Mouse (Mus musculus): Measurements from ENCODE around the gene Sptbn4. TPM values are rescaled to one million over a fixed set of nuclear protein-coding genes. Genes with fewer than 3 reads are reported as not detected.

Gene Sptbn4
- total RNA-seq, 1 experiment, result 9.1 TPM

- Histone ChIP-seq H3K4me3 (ENCODE audit: insufficient read depth in 1 of 2, low read depth in 1 of 2, low read length in 2 of 2, poor library complexity in 1 of 2, severe bottlenecking in 1 of 2) (peak overlapping the region; percentile 58 to 65; a peak in 3 of 4 replicates), H3K9me3 (ENCODE audit: control insufficient read depth, insufficient read depth, low read depth, low read length) (no peaks in the 10 kb centered on the region), H3K4me1 (ENCODE audit: control insufficient read depth in 2 of 2, insufficient read depth in 2 of 2, low read length in 2 of 2, poor library complexity in 1 of 2) (peaks cover 13 to 34% of the 10 kb centered on the region in 2 experiments), H3K27ac (ENCODE audit: insufficient read depth, low read depth, low read length, poor library complexity, severe bottlenecking) (no peak overlapping the region), H3K9ac (ENCODE audit: insufficient read depth, low read depth, low read length, poor library complexity, severe bottlenecking) (peak overlapping the region; percentile 23; the same call in 1 of the 2 replicates), H3K36me3 (ENCODE audit: control insufficient read depth, insufficient read depth, low read length, poor library complexity, severe bottlenecking) (peaks cover 30% of the 10 kb centered on the region)
- in situ Hi-C loops (cut with MboI; ENCODE audit: low sequenced_read_pairs in 2 of 2, unreplicated experiment in 2 of 2), result no loop called here
- TF ChIP-seq ZC3H11A (IDR thresholded peaks at IDR 0.05; ENCODE audit: borderline replicate concordance, low read depth, low read length), result no peak
- TF ChIP-seq HCFC1 (IDR thresholded peaks at IDR 0.05; ENCODE audit: borderline replicate concordance, insufficient read depth, low read length), result no peak
- no peak for TF ChIP-seq CHD2 (IDR thresholded peaks at IDR 0.05; ENCODE audit: low read depth, low read length)
- no peak for TF ChIP-seq ZNF384 (IDR thresholded peaks at IDR 0.05; ENCODE audit: low read depth, low read length)
- no peak for TF ChIP-seq MAFK (IDR thresholded peaks at IDR 0.05; ENCODE audit: insufficient read depth, low read depth, low read length)
- DNase-seq (ENCODE audit: low read depth, low spot score), result no peak
Observed at GRCm38 (mm10) chr7:27324928-27325327, 122.6 kb downstream of the Sptbn4 start.

GRCm38 (mm10) chr7:27324161-27324560, 123.3 kb downstream of the Sptbn4 start:
- Histone ChIP-seq H3K36me3 (ENCODE audit: control insufficient read depth, insufficient read depth, low read length, poor library complexity, severe bottlenecking) (peaks cover 35% of the 10 kb centered on the region), H3K27ac (ENCODE audit: insufficient read depth, low read depth, low read length, poor library complexity, severe bottlenecking) (no peak overlapping the region), H3K9ac (ENCODE audit: insufficient read depth, low read depth, low read length, poor library complexity, severe bottlenecking) (no peak overlapping the region), H3K4me1 (ENCODE audit: control insufficient read depth in 2 of 2, insufficient read depth in 2 of 2, low read length in 2 of 2, poor library complexity in 1 of 2) (peaks cover 13 to 38% of the 10 kb centered on the region in 2 experiments), H3K4me3 (ENCODE audit: insufficient read depth in 1 of 2, low read depth in 1 of 2, low read length in 2 of 2, poor library complexity in 1 of 2, severe bottlenecking in 1 of 2) (no peak overlapping the region), H3K9me3 (ENCODE audit: control insufficient read depth, insufficient read depth, low read depth, low read length) (no peaks in the 10 kb centered on the region)
- no peak for DNase-seq (ENCODE audit: low read depth, low spot score)
- in situ Hi-C loops (cut with MboI; ENCODE audit: low sequenced_read_pairs in 2 of 2, unreplicated experiment in 2 of 2), result no loop called here
- TF ChIP-seq CHD2 (IDR thresholded peaks at IDR 0.05; ENCODE audit: low read depth, low read length), result no peak
- TF ChIP-seq HCFC1 (IDR thresholded peaks at IDR 0.05; ENCODE audit: borderline replicate concordance, insufficient read depth, low read length), result no peak
- TF ChIP-seq ZC3H11A (IDR thresholded peaks at IDR 0.05; ENCODE audit: borderline replicate concordance, low read depth, low read length), result no peak
- TF ChIP-seq MAFK (IDR thresholded peaks at IDR 0.05; ENCODE audit: insufficient read depth, low read depth, low read length), result no peak
- TF ChIP-seq ZNF384 (IDR thresholded peaks at IDR 0.05; ENCODE audit: low read depth, low read length), result no peak

GRCm38 (mm10) chr7:27323001-27323400, 124.5 kb downstream of the Sptbn4 start:
- TF ChIP-seq HCFC1 (IDR thresholded peaks at IDR 0.05; ENCODE audit: borderline replicate concordance, insufficient read depth, low read length), result no peak
- in situ Hi-C loops (cut with MboI; ENCODE audit: low sequenced_read_pairs in 2 of 2, unreplicated experiment in 2 of 2), result no loop called here
- H3K9ac ChIP-seq (ENCODE audit: insufficient read depth, low read depth, low read length, poor library complexity, severe bottlenecking), result no peak overlapping the region
- no peaks in the 10 kb centered on the region for H3K9me3 ChIP-seq (ENCODE audit: control insufficient read depth, insufficient read depth, low read depth, low read length)
- peaks cover 10 to 31% of the 10 kb centered on the region in 2 experiments for H3K4me1 ChIP-seq (ENCODE audit: control insufficient read depth in 2 of 2, insufficient read depth in 2 of 2, low read length in 2 of 2, poor library complexity in 1 of 2)
- no peak overlapping the region for H3K4me3 ChIP-seq (ENCODE audit: insufficient read depth in 1 of 2, low read depth in 1 of 2, low read length in 2 of 2, poor library complexity in 1 of 2, severe bottlenecking in 1 of 2)
- no peak for DNase-seq (ENCODE audit: low read depth, low spot score)
- no peak overlapping the region for H3K27ac ChIP-seq (ENCODE audit: insufficient read depth, low read depth, low read length, poor library complexity, severe bottlenecking)
- peaks cover 39% of the 10 kb centered on the region for H3K36me3 ChIP-seq (ENCODE audit: control insufficient read depth, insufficient read depth, low read length, poor library complexity, severe bottlenecking)

GRCm38 (mm10) chr7:27322291-27322690, 125.2 kb downstream of the Sptbn4 start:
- H3K9ac ChIP-seq (ENCODE audit: insufficient read depth, low read depth, low read length, poor library complexity, severe bottlenecking), result no peak overlapping the region
- no peak overlapping the region for H3K27ac ChIP-seq (ENCODE audit: insufficient read depth, low read depth, low read length, poor library complexity, severe bottlenecking)
- in situ Hi-C loops (cut with MboI; ENCODE audit: low sequenced_read_pairs in 2 of 2, unreplicated experiment in 2 of 2), result no loop called here
- TF ChIP-seq ZC3H11A (IDR thresholded peaks at IDR 0.05; ENCODE audit: borderline replicate concordance, low read depth, low read length) (no peak), CHD2 (IDR thresholded peaks at IDR 0.05; ENCODE audit: low read depth, low read length) (no peak)
- H3K9me3 ChIP-seq (ENCODE audit: control insufficient read depth, insufficient read depth, low read depth, low read length), result no peaks in the 10 kb centered on the region
- DNase-seq (ENCODE audit: low read depth, low spot score), result no peak
- peaks cover 10 to 24% of the 10 kb centered on the region in 2 experiments for H3K4me1 ChIP-seq (ENCODE audit: control insufficient read depth in 2 of 2, insufficient read depth in 2 of 2, low read length in 2 of 2, poor library complexity in 1 of 2)
- H3K36me3 ChIP-seq (ENCODE audit: control insufficient read depth, insufficient read depth, low read length, poor library complexity, severe bottlenecking), result peaks cover 37% of the 10 kb centered on the region
- peak overlapping the region; percentile 35 to 45; a peak in 1 of 4 replicates for H3K4me3 ChIP-seq (ENCODE audit: insufficient read depth in 1 of 2, low read depth in 1 of 2, low read length in 2 of 2, poor library complexity in 1 of 2, severe bottlenecking in 1 of 2)

GRCm38 (mm10) chr7:27319411-27319810, 128.1 kb downstream of the Sptbn4 start:
- TF ChIP-seq ZC3H11A (IDR thresholded peaks at IDR 0.05; ENCODE audit: borderline replicate concordance, low read depth, low read length), result no peak
- TF ChIP-seq CHD2 (IDR thresholded peaks at IDR 0.05; ENCODE audit: low read depth, low read length), result no peak
- TF ChIP-seq HCFC1 (IDR thresholded peaks at IDR 0.05; ENCODE audit: borderline replicate concordance, insufficient read depth, low read length), result no peak
- no peak for TF ChIP-seq MAFK (IDR thresholded peaks at IDR 0.05; ENCODE audit: insufficient read depth, low read depth, low read length)
- no peak for TF ChIP-seq ZNF384 (IDR thresholded peaks at IDR 0.05; ENCODE audit: low read depth, low read length)
- H3K27ac ChIP-seq (ENCODE audit: insufficient read depth, low read depth, low read length, poor library complexity, severe bottlenecking), result no peak overlapping the region; the same call in 1 of the 2 replicates
- no peak overlapping the region for H3K4me3 ChIP-seq (ENCODE audit: insufficient read depth in 1 of 2, low read depth in 1 of 2, low read length in 2 of 2, poor library complexity in 1 of 2, severe bottlenecking in 1 of 2)
- no peak overlapping the region for H3K9ac ChIP-seq (ENCODE audit: insufficient read depth, low read depth, low read length, poor library complexity, severe bottlenecking)
- H3K36me3 ChIP-seq (ENCODE audit: control insufficient read depth, insufficient read depth, low read length, poor library complexity, severe bottlenecking), result peaks cover 36% of the 10 kb centered on the region
- H3K4me1 ChIP-seq (ENCODE audit: control insufficient read depth in 2 of 2, insufficient read depth in 2 of 2, low read length in 2 of 2, poor library complexity in 1 of 2), result peaks cover 3 to 13% of the 10 kb centered on the region in 2 experiments
- DNase-seq (ENCODE audit: low read depth, low spot score), result no peak
- peaks cover 1% of the 10 kb centered on the region; the same call in 1 of the 2 replicates for H3K9me3 ChIP-seq (ENCODE audit: control insufficient read depth, insufficient read depth, low read depth, low read length)
- in situ Hi-C loops (cut with MboI; ENCODE audit: low sequenced_read_pairs in 2 of 2, unreplicated experiment in 2 of 2), result no loop called here

All from ES-E14 (cell line).